Mouse (Mus musculus) forebrain, postnatal 0 days (tissue): ENCODE measurements around the gene Satb2. TPM values are rescaled to one million over a fixed set of nuclear protein-coding genes. Genes with fewer than 3 reads are reported as not detected.

Experiments used
- ATAC-seq: fragments of 200-750 bp; cut with Nextera tagmentation; 2 replicates; pipeline ENCODE4 v1.8.0; 2017; ENCODE audit warnings: mild to moderate bottlenecking, moderate library complexity
- DNase-seq: peaks from one replicate; pipeline ENCODE4 v3.0.0-alpha.2; 2015
- H3K27ac ChIP-seq: fragments of 300-500 bp; sonication (generic); 2 replicates; pipeline ENCODE4 v1.5.1; 2014; ENCODE audit warnings: low read depth, mild to moderate bottlenecking, antibody characterized with exemption, low read length, moderate library complexity, mixed read lengths
- H3K27me3 ChIP-seq: fragments of 300-500 bp; sonication (generic); 2 replicates; pipeline ENCODE4 v1.6.1; 2014; ENCODE audit warnings: mild to moderate bottlenecking, low read length, mixed read lengths; ENCODE audit not compliant: insufficient read depth
- H3K36me3 ChIP-seq: fragments of 300-500 bp; sonication (generic); 2 replicates; pipeline ENCODE4 v1.6.1; 2014; ENCODE audit warnings: mild to moderate bottlenecking, moderate library complexity; ENCODE audit not compliant: insufficient read depth
- H3K4me1 ChIP-seq: fragments of 300-500 bp; sonication (generic); 2 replicates; pipeline ENCODE4 v1.6.1; 2014; ENCODE audit warnings: antibody characterized with exemption; ENCODE audit not compliant: insufficient read depth
- H3K4me2 ChIP-seq: fragments of 300-500 bp; sonication (generic); 2 replicates; pipeline ENCODE4 v1.6.1; 2014; ENCODE audit warnings: low read depth, mild to moderate bottlenecking, moderate library complexity
- H3K4me3 ChIP-seq: fragments of 300-500 bp; sonication (generic); 2 replicates; pipeline ENCODE4 v1.5.1; 2014; ENCODE audit warnings: low read depth, low read length, mixed read lengths
- H3K9ac ChIP-seq: fragments of 300-500 bp; sonication (generic); 2 replicates; pipeline ENCODE4 v1.6.1; 2014; ENCODE audit warnings: mild to moderate bottlenecking
- H3K9me3 ChIP-seq: fragments of 300-500 bp; sonication (generic); 2 replicates; pipeline ENCODE4 v1.6.1; 2016; ENCODE audit warnings: low read length
- CTCF ChIP-seq: sonication (generic); IDR thresholded peaks from 2 replicates; pipeline ENCODE4 v1.5.1; 2016; ENCODE audit warnings: antibody characterized with exemption, control low read depth, low read depth
- WGBS: fragments of 180-500 bp; shearing (Covaris S2); extraction: QIAGEN DNeasy Blood & Tissue Kit; methylation state at CpG from one replicate; pipeline ENCODE4 v1.1.7; 2014; 5-methylcytosine and 5-hydroxymethylcytosine counted together
- polyA plus RNA-seq: library from polyadenylated mRNA; unstranded; fragments of >200 nt; fragmentation: Nextera tagmentation; extraction: Ambion mirVana; gene quantifications from 2 replicates; pipeline ENCODE4 v1.2.1, GENCODE M21; 2015
- total RNA-seq: library from RNA; depleted of rRNA; stranded (reverse); fragments of >200 nt; gene quantifications from 2 replicates; pipeline ENCODE4 v1.2.3, GENCODE M21; 2014

Gene Satb2
- total and polyA plus RNA-seq, 2 experiments from 2014 or later = 21.7 to 57.1 TPM

GRCm38 (mm10) chr1:56974187-56974586 lies 4.3 kb downstream of the Satb2 start:
- Histone ChIP-seq H3K4me3 (peak overlapping the region; percentile 75), H3K27ac (peak overlapping the region; percentile 96), H3K4me2 (no peak overlapping the region), H3K36me3 (no peaks in the 10 kb centered on the region), H3K9me3 (no peaks in the 10 kb centered on the region), H3K4me1 (no peaks in the 10 kb centered on the region), H3K9ac (peak overlapping the region; percentile 81), H3K27me3 (peaks cover 40% of the 10 kb centered on the region)
- no peak for TF ChIP-seq CTCF
- peak; percentile 68 for DNase-seq
- ATAC-seq = no peak
- 6% methylated on average over 14 of the region's 14 CpGs for WGBS

GRCm38 (mm10) chr1:56973593-56973950 lies 4.9 kb downstream of the Satb2 start:
- Histone ChIP-seq H3K4me3 (peak overlapping the region; percentile 75), H3K27me3 (peaks cover 40% of the 10 kb centered on the region), H3K4me2 (peak overlapping the region; percentile 99), H3K9ac (peak overlapping the region; percentile 81), H3K9me3 (no peaks in the 10 kb centered on the region), H3K36me3 (no peaks in the 10 kb centered on the region), H3K4me1 (no peaks in the 10 kb centered on the region), H3K27ac (peak overlapping the region; percentile 96)
- DNase-seq (no peak), ATAC-seq (no peak)
- WGBS = under 1% methylated on average over 16 of the region's 16 CpGs
- no peak for TF ChIP-seq CTCF

GRCm38 (mm10) chr1:56972950-56973592 lies 5.4 kb downstream of the Satb2 start:
- Histone ChIP-seq H3K4me2 (peak overlapping the region; percentile 99), H3K4me3 (peak overlapping the region; percentile 75), H3K9me3 (no peaks in the 10 kb centered on the region), H3K9ac (peak overlapping the region; percentile 81), H3K27me3 (peaks cover 37% of the 10 kb centered on the region), H3K27ac (peak overlapping the region; percentile 96), H3K4me1 (no peaks in the 10 kb centered on the region), H3K36me3 (no peaks in the 10 kb centered on the region)
- DNase-seq (peak; percentile 93), ATAC-seq (peak; percentile 10; the same call in 1 of the 2 replicates)
- WGBS = 1% methylated on average over 44 of the region's 47 CpGs
- TF ChIP-seq CTCF = no peak

- peak; percentile 17; the same call in 1 of the 2 replicates for TF ChIP-seq CTCF
- Histone ChIP-seq H3K4me1 (no peaks in the 10 kb centered on the region), H3K27ac (peak overlapping the region; percentile 96), H3K27me3 (peaks cover 32% of the 10 kb centered on the region), H3K9ac (peak overlapping the region; percentile 81), H3K36me3 (no peaks in the 10 kb centered on the region), H3K9me3 (no peaks in the 10 kb centered on the region), H3K4me2 (peak overlapping the region; percentile 99), H3K4me3 (peak overlapping the region; percentile 75)
- ATAC-seq (peak; percentile 60), DNase-seq (no peak)
- 2% methylated on average over 78 of the region's 83 CpGs for WGBS
Observed at GRCm38 (mm10) chr1:56972251-56972949, 6.0 kb downstream of the Satb2 start.

- peak overlapping the region; percentile 96 for H3K27ac ChIP-seq
- DNase-seq (peak; percentile 71), ATAC-seq (peak; percentile 66)
- under 1% methylated on average over 22 of the region's 23 CpGs for WGBS
- no peaks in the 10 kb centered on the region for H3K4me1 ChIP-seq
- peak overlapping the region; percentile 75 for H3K4me3 ChIP-seq
- peak overlapping the region; percentile 99 for H3K4me2 ChIP-seq
- peak overlapping the region; percentile 81 for H3K9ac ChIP-seq
- no peak for TF ChIP-seq CTCF
- H3K9me3 ChIP-seq = no peaks in the 10 kb centered on the region
- peaks cover 27% of the 10 kb centered on the region for H3K27me3 ChIP-seq
- no peaks in the 10 kb centered on the region for H3K36me3 ChIP-seq
Observed at GRCm38 (mm10) chr1:56971942-56972250, 6.6 kb downstream of the Satb2 start.

GRCm38 (mm10) chr1:56971441-56971861 lies 7.0 kb downstream of the Satb2 start:
- no peak for TF ChIP-seq CTCF
- Histone ChIP-seq H3K4me2 (peak overlapping the region; percentile 99), H3K4me3 (peak overlapping the region; percentile 75), H3K4me1 (no peaks in the 10 kb centered on the region), H3K27me3 (peaks cover 23% of the 10 kb centered on the region), H3K9ac (peak overlapping the region; percentile 81), H3K27ac (peak overlapping the region; percentile 96), H3K9me3 (no peaks in the 10 kb centered on the region), H3K36me3 (no peaks in the 10 kb centered on the region)
- ATAC-seq (peak; percentile 26), DNase-seq (peak; percentile 74)
- 0% methylated on average over 27 of the region's 29 CpGs for WGBS

GRCm38 (mm10) chr1:56970740-56971141 lies 7.7 kb downstream of the Satb2 start:
- ATAC-seq (no peak), DNase-seq (peak; percentile 51)
- no peaks in the 10 kb centered on the region for H3K9me3 ChIP-seq
- no peak for TF ChIP-seq CTCF
- peak overlapping the region; percentile 81 for H3K9ac ChIP-seq
- peaks cover 17% of the 10 kb centered on the region for H3K27me3 ChIP-seq
- H3K4me3 ChIP-seq = peak overlapping the region; percentile 75
- peak overlapping the region; percentile 99 for H3K4me2 ChIP-seq
- H3K4me1 ChIP-seq = no peaks in the 10 kb centered on the region
- peak overlapping the region; percentile 96 for H3K27ac ChIP-seq
- no peaks in the 10 kb centered on the region for H3K36me3 ChIP-seq
- 3% methylated on average over 27 of the region's 27 CpGs for WGBS
